Mouse (Mus musculus): Measurements from ENCODE around the gene Olfr1160.
"Not testable (repeated sequence)": the region's sequence is repeated elsewhere in the genome, so short reads cannot be mapped to it uniquely, and the experiment has no call there.

The Olfr1160 gene

DNA sequence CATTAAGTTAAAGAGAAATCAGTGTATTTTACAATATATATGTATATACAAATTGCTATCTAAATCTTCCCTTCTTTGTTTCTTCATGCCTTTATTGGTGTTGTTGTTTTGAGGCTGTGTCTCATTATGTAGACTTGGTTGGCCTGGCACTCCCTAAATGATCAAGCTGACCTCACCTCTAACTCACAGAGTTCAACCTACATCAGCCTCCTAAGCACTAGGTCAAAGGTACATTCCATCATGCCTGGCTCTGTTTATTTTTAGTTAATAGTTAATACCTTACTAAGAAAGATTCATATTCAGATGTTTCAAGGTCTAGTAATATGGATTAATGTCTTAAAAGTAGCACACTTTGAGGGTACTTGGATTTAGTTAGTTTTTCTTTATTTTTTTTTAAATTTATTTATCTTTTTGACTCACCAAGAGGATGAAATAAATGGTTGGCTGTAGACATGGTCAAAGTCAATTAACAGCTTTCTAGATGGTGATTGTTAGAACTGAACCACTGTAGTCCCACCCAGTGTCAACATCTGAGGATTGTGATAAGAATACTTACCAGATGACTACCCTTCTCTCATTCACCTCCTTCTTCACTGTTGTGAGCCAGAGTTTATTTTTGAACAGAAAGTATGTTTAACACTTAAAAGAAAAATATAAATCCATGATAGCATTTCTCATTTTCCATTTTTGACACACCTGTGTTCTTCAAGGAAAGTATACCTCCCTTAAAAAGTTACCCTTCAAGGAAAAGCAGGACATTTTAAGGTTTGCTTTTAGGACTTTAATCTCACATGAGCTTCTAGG, at the start of gene Olfr1160:
Gene Olfr1160, minus strand, starts transcription at position 754 of the 804 bp plus-strand sequence.
- TF ChIP-seq GATA4 (IDR thresholded peaks at IDR 0.05; ENCODE audit: insufficient replicate concordance, low read length): no peak

DNA sequence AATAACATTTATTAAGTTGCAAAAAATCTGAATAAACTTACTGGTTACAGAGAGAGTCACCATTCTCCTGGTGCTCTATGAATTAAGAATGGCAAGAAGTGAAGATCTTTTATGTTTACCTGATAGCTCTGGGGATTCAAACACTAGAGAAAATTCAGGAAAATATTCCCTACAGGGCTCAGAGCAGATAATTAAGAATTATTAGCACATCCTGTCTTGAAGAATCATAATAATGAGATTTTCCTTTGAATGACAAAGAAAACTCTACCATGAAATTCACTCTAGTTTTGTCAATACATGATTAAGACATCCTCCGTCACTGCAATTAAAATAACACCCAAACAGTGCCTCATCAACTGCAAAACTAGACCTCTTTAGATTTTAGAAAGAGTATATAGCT, 43.0 kb upstream of the Olfr1160 start, which contains the start of gene Olfr1162:
Gene Olfr1162, minus strand, starts transcription at position 101 of the 400 bp plus-strand sequence.
- no peak for TF ChIP-seq GATA4 (IDR thresholded peaks at IDR 0.05; ENCODE audit: insufficient replicate concordance, low read length)

DNA sequence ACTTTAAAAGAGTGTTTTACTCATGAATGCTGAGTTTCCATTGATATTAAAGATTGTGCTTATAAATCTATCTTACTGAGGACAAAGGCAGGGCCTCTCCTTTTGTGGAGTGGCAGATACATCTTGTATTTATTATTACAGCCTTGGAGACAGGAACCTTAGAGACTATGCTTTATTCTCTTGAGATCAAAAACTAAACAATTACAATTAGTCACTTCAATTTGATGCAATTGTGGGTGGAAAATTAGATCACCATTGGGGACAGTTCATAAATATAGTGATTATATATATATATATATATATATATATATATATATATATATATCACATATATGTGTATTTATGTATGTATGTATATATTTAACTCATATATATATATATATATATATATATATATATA, 29.5 kb upstream of the Olfr1160 start, which contains the start of gene Olfr73:
Gene Olfr73, minus strand, starts transcription at position 101 of the 400 bp plus-strand sequence.
- no peak for TF ChIP-seq GATA4 (IDR thresholded peaks at IDR 0.05; ENCODE audit: insufficient replicate concordance, low read length)

DNA sequence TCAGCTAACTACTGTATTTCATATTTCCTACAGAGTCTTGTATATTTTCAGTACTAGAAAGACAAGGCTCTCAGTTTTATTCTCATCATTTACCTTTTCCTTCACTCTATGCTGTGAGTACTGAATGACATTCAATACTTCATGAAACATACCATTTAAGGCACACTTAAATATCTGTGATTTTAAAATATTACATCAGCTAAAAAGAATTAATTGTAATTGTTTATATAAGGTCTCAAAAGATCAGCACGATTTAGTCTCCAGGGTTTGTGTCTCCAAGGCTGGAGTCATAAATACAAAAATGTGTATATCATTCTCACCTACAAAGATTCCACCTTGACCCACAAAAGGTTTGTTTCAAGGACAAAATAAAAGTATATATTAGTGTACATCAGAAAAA, 14.4 kb upstream of the Olfr1160 start, which contains the start of gene Olfr1161:
Gene Olfr1161, plus strand, starts transcription at position 301 of the 400 bp plus-strand sequence.
- TF ChIP-seq GATA4 (IDR thresholded peaks at IDR 0.05; ENCODE audit: insufficient replicate concordance, low read length): not testable (repeated sequence)

GRCm38 (mm10) chr2:87989813-87990212, 18.3 kb downstream of the Olfr1160 start, which contains the start of gene Olfr1158:
Olfr1158 (plus strand) TSS chr2:87990113.
- no peak for TF ChIP-seq GATA4 (IDR thresholded peaks at IDR 0.05; ENCODE audit: insufficient replicate concordance, low read length)

GRCm38 (mm10) chr2:87974563-87974962, 33.5 kb downstream of the Olfr1160 start, which contains the start of gene Olfr74:
Olfr74 (minus strand) TSS chr2:87974663.
- TF ChIP-seq GATA4 (IDR thresholded peaks at IDR 0.05; ENCODE audit: insufficient replicate concordance, low read length): no peak

DNA sequence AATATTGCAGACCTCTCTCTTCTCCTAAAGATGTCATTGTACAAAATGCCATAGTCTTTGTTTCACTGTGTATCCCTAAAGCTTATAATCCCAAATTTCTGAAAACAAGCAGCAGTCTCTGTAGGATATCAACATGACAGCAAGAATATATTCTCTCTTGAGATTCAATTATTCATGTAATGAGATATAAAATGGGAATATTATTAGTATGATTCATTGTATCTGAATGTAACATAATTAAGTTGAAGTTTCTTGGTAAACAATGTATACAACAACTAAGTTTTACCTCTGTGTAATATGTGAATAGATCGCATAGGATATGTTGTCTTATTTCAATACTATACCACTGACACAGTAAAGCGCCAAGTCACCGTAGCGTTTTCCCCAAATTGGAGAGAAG, 39.9 kb downstream of the Olfr1160 start, which contains the start of gene Olfr1157:
Gene Olfr1157, minus strand, starts transcription at position 101 of the 400 bp plus-strand sequence.
- TF ChIP-seq GATA4 (IDR thresholded peaks at IDR 0.05; ENCODE audit: insufficient replicate concordance, low read length): no peak

DNA sequence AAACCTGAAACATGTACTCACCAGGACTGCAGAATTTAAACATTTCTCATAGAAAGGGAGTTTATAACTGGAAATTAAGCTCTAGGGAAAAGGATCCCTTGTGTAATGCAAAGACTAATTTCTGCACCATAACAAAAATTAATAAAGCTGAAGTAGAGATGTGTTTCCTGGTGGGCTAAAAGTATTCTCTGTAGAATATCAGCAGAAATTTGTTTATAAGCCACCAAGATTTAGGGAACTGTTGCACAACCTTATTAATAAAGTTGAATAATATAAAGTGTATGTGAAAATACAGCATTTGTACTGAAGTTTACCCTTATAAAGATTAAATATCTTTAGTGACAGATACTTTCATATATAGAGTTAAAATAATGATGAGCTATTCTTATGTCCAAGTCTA, 55.1 kb downstream of the Olfr1160 start, which contains the start of gene Olfr1156:
Gene Olfr1156, minus strand, starts transcription at position 101 of the 400 bp plus-strand sequence.
- TF ChIP-seq GATA4 (IDR thresholded peaks at IDR 0.05; ENCODE audit: insufficient replicate concordance, low read length): no peak
